Mouse (Mus musculus) cerebellum, adult 2 months (tissue): ENCODE results near the gene Cisd2.

Experiments used
- CTCF ChIP-seq: fragments of 200-500 bp; IDR thresholded peaks from 2 replicates; pipeline ENCODE4 v1.5.1; 2011; ENCODE audit warnings: low read depth, mild to moderate bottlenecking, control low read depth, low read length, moderate library complexity, borderline replicate concordance; ENCODE audit not compliant: insufficient read depth
- POLR2A ChIP-seq: fragments of 200-500 bp; IDR thresholded peaks from 2 replicates; pipeline ENCODE4 v1.6.1; 2011; ENCODE audit warnings: low read length, control low read depth, borderline replicate concordance; ENCODE audit not compliant: insufficient read depth

DNA sequence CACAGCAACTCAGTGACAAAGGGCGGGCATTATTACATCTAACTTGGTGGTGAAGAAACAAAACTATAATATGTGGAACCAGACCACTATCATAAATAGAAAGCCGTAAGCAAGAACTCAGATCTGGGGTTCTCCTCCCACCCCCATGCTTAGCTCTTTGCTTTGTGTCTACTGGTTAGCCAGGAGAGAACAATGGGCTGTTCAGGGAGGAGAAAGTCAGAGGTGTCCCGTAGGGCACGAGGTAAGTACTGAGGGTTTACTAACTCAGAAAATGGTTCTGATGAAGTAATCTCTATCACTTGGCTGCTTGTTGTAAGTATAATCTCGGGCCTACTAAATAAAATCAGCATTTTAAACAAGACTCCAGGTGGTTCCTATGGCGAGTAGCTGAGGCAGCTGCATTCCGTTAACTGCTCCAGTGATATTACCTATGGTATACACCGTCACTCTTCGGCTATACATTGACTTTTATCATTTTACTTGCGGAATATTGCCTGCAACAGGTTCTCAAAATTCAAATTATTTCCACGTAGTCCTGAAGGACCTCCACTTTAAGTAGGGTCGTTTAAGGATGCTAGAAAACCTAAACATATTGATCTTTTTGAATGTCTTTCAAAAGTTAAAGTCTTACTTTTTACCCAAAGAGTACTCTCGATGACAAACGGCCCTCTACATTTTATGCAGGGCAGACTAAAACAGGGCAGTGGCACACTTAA lies 13.3 kb upstream of the Cisd2 start:
- TF ChIP-seq CTCF: no peak
- TF ChIP-seq POLR2A: no peak
